Mouse (Mus musculus): ENCODE measurements around the gene Vsig10. TPM values are rescaled to one million over a fixed set of nuclear protein-coding genes. Genes with fewer than 3 reads are reported as not detected.

Gene Vsig10
- 1.4 and 2.0 TPM in 2 replicates for polyA plus RNA-seq (2014; fragmentation: Nextera tagmentation; extraction: Ambion mirVana)

- no peaks in the 10 kb centered on the region for H3K36me3 ChIP-seq (ENCODE audit: control insufficient read depth, insufficient read depth, low read length)
- peaks cover 14% of the 10 kb centered on the region for H3K27me3 ChIP-seq (ENCODE audit: control insufficient read depth, insufficient read depth, low read length)
- H3K4me3 ChIP-seq (ENCODE audit: low read depth, low read length), result peak within 1 kb of the TSS; percentile 70
- H3K27ac ChIP-seq (ENCODE audit: low read depth, low read length), result no peak within 1 kb of the TSS
- H3K9me3 ChIP-seq (ENCODE audit: control insufficient read depth, low read length), result no peaks in the 10 kb centered on the region
- WGBS, result under 1% methylated on average over 73 of the region's 81 CpGs
- peaks cover 5% of the 10 kb centered on the region; the same call in 1 of the 2 replicates for H3K4me1 ChIP-seq (ENCODE audit: control insufficient read depth, insufficient read depth, low read length)
- ATAC-seq (ENCODE audit: insufficient read depth, low FRiP score, low TSS enrichment), result peak; percentile 75
- peak; percentile 77 for DNase-seq (ENCODE audit: low spot score)
- peak within 1 kb of the TSS; percentile 78 for H3K9ac ChIP-seq (ENCODE audit: low read length)
- H3K4me2 ChIP-seq (ENCODE audit: low read depth), result peak within 1 kb of the TSS; percentile 98
These were observed at the start of gene Vsig10 for GRCm38 (mm10) chr5:117318741-117319629. Gene Vsig10 (plus strand): TSS chr5:117319083.

DNA sequence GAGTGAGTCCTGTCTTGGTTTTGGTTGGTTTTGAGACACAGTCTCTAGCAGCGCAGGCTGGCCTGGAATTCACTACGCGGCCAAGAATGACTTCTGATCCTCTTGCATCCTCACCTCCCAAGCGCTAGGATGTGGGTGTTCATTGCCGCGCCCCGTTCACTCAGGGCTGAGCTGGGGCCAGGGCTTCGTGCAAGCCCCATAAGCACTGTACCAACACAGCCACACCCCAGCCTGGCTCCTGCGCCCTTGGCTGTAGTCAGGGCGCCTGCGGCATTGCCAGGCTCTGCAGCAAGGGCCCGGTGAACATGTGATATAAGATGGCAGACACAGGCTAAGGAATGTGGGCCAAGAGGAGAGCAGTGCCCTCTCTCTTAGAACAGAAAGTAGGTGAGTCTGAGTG, 49.5 kb upstream of the Vsig10 start:
- H3K27ac ChIP-seq (ENCODE audit: low read depth, low read length), result no peak overlapping the region
- H3K4me2 ChIP-seq (ENCODE audit: low read depth), result no peak overlapping the region
- H3K9me3 ChIP-seq (ENCODE audit: control insufficient read depth, low read length), result no peaks in the 10 kb centered on the region
- H3K27me3 ChIP-seq (ENCODE audit: control insufficient read depth, insufficient read depth, low read length), result no peaks in the 10 kb centered on the region
- no peak for ATAC-seq (ENCODE audit: insufficient read depth, low FRiP score, low TSS enrichment)
- H3K9ac ChIP-seq (ENCODE audit: low read length), result no peak overlapping the region
- DNase-seq (ENCODE audit: low spot score), result no peak
- no peak overlapping the region for H3K4me3 ChIP-seq (ENCODE audit: low read depth, low read length)
- no peaks in the 10 kb centered on the region for H3K4me1 ChIP-seq (ENCODE audit: control insufficient read depth, insufficient read depth, low read length)
- 96% methylated on average over 12 of the region's 12 CpGs for WGBS
- no peaks in the 10 kb centered on the region for H3K36me3 ChIP-seq (ENCODE audit: control insufficient read depth, insufficient read depth, low read length)

DNA sequence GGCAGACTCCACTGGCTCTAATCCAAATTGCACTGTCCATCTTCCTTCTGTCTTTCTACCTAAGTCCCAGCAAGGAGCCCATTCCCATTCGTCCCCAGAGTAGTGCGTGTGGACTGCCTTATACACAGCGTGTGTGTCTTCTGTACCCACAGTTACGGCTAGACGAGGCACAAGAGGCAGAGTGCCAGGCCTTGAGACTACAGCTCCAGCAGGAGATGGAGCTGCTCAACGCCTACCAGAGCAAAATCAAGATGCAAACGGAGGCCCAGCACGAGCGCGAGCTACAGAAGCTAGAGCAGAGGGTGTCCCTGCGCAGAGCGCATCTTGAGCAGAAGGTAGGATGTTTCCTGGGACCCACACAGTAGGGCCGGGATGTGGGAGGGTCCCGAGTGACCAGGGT, 46.9 kb upstream of the Vsig10 start:
- H3K9ac ChIP-seq (ENCODE audit: low read length), result no peak overlapping the region
- H3K4me2 ChIP-seq (ENCODE audit: low read depth), result no peak overlapping the region
- no peaks in the 10 kb centered on the region for H3K4me1 ChIP-seq (ENCODE audit: control insufficient read depth, insufficient read depth, low read length)
- no peaks in the 10 kb centered on the region for H3K36me3 ChIP-seq (ENCODE audit: control insufficient read depth, insufficient read depth, low read length)
- no peaks in the 10 kb centered on the region for H3K27me3 ChIP-seq (ENCODE audit: control insufficient read depth, insufficient read depth, low read length)
- 90% methylated on average over 14 of the region's 14 CpGs for WGBS
- DNase-seq (ENCODE audit: low spot score), result no peak
- H3K9me3 ChIP-seq (ENCODE audit: control insufficient read depth, low read length), result no peaks in the 10 kb centered on the region
- no peak for ATAC-seq (ENCODE audit: insufficient read depth, low FRiP score, low TSS enrichment)
- H3K4me3 ChIP-seq (ENCODE audit: low read depth, low read length), result no peak overlapping the region
- H3K27ac ChIP-seq (ENCODE audit: low read depth, low read length), result no peak overlapping the region

DNA sequence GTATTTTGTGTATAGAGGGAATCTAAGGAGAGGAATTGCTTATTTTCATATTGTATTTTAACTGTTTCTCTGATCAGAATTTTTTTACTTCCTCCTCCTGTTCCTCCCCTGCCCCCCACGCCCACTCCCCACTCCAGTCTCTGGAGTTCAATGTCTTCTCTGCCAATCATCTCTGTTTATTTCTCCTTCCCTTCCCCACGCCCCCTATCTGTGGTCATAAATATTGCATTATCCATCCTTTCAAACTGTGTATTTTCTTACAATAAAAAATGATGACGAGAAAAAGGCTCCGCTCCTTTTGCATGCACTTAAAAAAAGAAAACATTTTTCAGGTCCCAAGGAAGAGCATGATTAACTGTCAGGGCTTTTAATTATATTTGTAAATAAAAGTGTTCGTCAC, 44.1 kb upstream of the Vsig10 start:
- H3K27me3 ChIP-seq (ENCODE audit: control insufficient read depth, insufficient read depth, low read length), result no peaks in the 10 kb centered on the region
- ATAC-seq (ENCODE audit: insufficient read depth, low FRiP score, low TSS enrichment) (no peak), DNase-seq (ENCODE audit: low spot score) (no peak)
- no peak overlapping the region for H3K9ac ChIP-seq (ENCODE audit: low read length)
- 72% methylated on average over 5 of the region's 5 CpGs for WGBS
- H3K4me2 ChIP-seq (ENCODE audit: low read depth), result no peak overlapping the region
- H3K36me3 ChIP-seq (ENCODE audit: control insufficient read depth, insufficient read depth, low read length), result no peaks in the 10 kb centered on the region
- no peaks in the 10 kb centered on the region for H3K9me3 ChIP-seq (ENCODE audit: control insufficient read depth, low read length)
- no peaks in the 10 kb centered on the region for H3K4me1 ChIP-seq (ENCODE audit: control insufficient read depth, insufficient read depth, low read length)
- no peak overlapping the region for H3K4me3 ChIP-seq (ENCODE audit: low read depth, low read length)
- no peak overlapping the region for H3K27ac ChIP-seq (ENCODE audit: low read depth, low read length)

GRCm38 (mm10) chr5:117277784-117278183, 41.1 kb upstream of the Vsig10 start:
- no peaks in the 10 kb centered on the region for H3K9me3 ChIP-seq (ENCODE audit: control insufficient read depth, low read length)
- ATAC-seq (ENCODE audit: insufficient read depth, low FRiP score, low TSS enrichment) (no peak), DNase-seq (ENCODE audit: low spot score) (no peak)
- no peak overlapping the region for H3K4me3 ChIP-seq (ENCODE audit: low read depth, low read length)
- no peaks in the 10 kb centered on the region for H3K27me3 ChIP-seq (ENCODE audit: control insufficient read depth, insufficient read depth, low read length)
- H3K4me2 ChIP-seq (ENCODE audit: low read depth), result no peak overlapping the region
- H3K27ac ChIP-seq (ENCODE audit: low read depth, low read length), result no peak overlapping the region
- no peak overlapping the region for H3K9ac ChIP-seq (ENCODE audit: low read length)
- peaks cover 3% of the 10 kb centered on the region; the same call in 1 of the 2 replicates for H3K36me3 ChIP-seq (ENCODE audit: control insufficient read depth, insufficient read depth, low read length)
- WGBS, result 96% methylated on average over 6 of the region's 6 CpGs
- H3K4me1 ChIP-seq (ENCODE audit: control insufficient read depth, insufficient read depth, low read length), result no peaks in the 10 kb centered on the region

DNA sequence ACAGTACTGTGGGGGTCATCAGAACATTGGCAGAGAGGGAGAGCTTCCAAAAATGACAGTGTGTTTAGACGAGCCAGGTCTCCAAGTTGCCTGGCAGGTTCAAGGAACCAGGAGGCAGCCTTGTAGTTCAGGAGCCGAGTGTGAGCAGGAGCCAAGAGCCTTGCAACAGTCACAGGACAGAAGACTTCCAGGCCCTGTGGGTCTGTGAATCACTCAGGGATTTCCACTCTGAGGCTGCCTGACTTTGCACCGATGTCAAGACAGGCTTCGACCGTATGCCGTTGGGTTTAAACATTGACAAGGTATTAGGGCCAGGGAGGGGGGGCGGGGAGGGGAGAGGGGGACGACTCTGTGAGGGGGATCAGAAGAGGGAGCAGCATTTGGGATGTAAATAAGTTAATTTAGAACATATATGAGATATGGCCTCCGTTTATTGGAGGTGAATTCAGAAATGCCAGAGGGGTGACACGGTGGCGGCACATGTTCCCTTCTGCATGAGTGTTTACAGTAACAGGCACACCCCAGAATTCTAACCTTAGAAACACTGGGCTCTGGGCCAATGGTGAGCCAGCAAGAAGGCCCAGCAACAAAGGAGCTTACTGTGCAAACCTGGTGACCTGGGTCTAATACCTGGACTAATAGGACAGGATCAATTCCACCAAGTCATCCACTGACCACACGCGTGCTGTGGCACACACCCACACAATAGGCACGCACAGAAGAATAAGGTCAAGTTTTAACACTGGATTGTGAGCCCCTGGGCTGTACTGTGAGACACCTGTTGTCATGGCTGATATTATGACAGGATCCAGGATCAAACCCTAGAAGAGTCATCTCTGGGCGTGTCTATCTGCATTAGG, 39.8 kb upstream of the Vsig10 start:
- Histone ChIP-seq H3K27me3 (ENCODE audit: control insufficient read depth, insufficient read depth, low read length) (no peaks in the 10 kb centered on the region), H3K9me3 (ENCODE audit: control insufficient read depth, low read length) (no peaks in the 10 kb centered on the region), H3K27ac (ENCODE audit: low read depth, low read length) (no peak overlapping the region), H3K36me3 (ENCODE audit: control insufficient read depth, insufficient read depth, low read length) (peaks cover 4% of the 10 kb centered on the region; the same call in 1 of the 2 replicates), H3K4me3 (ENCODE audit: low read depth, low read length) (no peak overlapping the region), H3K4me1 (ENCODE audit: control insufficient read depth, insufficient read depth, low read length) (no peaks in the 10 kb centered on the region), H3K4me2 (ENCODE audit: low read depth) (no peak overlapping the region), H3K9ac (ENCODE audit: low read length) (no peak overlapping the region)
- DNase-seq (ENCODE audit: low spot score) (no peak), ATAC-seq (ENCODE audit: insufficient read depth, low FRiP score, low TSS enrichment) (no peak)
- 94% methylated on average over 15 of the region's 15 CpGs for WGBS

DNA sequence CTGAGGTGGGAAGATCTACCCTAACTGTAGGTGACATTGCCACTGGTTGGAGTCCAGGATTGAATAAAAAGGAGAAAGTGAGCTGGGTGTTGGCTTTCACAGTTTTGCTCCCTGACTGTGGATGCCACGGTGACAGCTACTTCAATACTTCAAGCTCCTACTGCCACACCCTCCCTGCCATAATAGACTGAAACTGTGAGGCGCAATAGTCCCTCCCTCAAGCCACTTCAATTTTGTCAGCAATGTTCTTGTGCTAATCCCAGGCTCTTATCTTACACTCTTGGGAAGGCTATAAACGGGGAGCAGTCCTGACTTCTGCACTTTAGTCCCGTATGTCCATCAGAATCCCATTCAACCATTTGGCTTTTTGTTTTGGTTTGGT, 39.2 kb upstream of the Vsig10 start:
- Histone ChIP-seq H3K4me2 (ENCODE audit: low read depth) (no peak overlapping the region), H3K27ac (ENCODE audit: low read depth, low read length) (no peak overlapping the region), H3K4me3 (ENCODE audit: low read depth, low read length) (no peak overlapping the region), H3K9ac (ENCODE audit: low read length) (no peak overlapping the region), H3K9me3 (ENCODE audit: control insufficient read depth, low read length) (no peaks in the 10 kb centered on the region), H3K27me3 (ENCODE audit: control insufficient read depth, insufficient read depth, low read length) (no peaks in the 10 kb centered on the region), H3K36me3 (ENCODE audit: control insufficient read depth, insufficient read depth, low read length) (peaks cover 6% of the 10 kb centered on the region; the same call in 1 of the 2 replicates), H3K4me1 (ENCODE audit: control insufficient read depth, insufficient read depth, low read length) (no peaks in the 10 kb centered on the region)
- WGBS, result 78% methylated on average over 4 of the region's 4 CpGs
- ATAC-seq (ENCODE audit: insufficient read depth, low FRiP score, low TSS enrichment) (no peak), DNase-seq (ENCODE audit: low spot score) (no peak)

- no peaks in the 10 kb centered on the region for H3K9me3 ChIP-seq (ENCODE audit: control insufficient read depth, low read length)
These were observed 37.3 kb upstream of the Vsig10 start for GRCm38 (mm10) chr5:117281536-117281935.

More at GRCm38 (mm10) chr5:117281536-117281935, 37.3 kb upstream of the Vsig10 start:
- Histone ChIP-seq H3K4me2 (ENCODE audit: low read depth) (no peak overlapping the region), H3K27me3 (ENCODE audit: control insufficient read depth, insufficient read depth, low read length) (no peaks in the 10 kb centered on the region), H3K4me1 (ENCODE audit: control insufficient read depth, insufficient read depth, low read length) (peaks cover 9% of the 10 kb centered on the region), H3K36me3 (ENCODE audit: control insufficient read depth, insufficient read depth, low read length) (peaks cover 6% of the 10 kb centered on the region; the same call in 1 of the 2 replicates), H3K27ac (ENCODE audit: low read depth, low read length) (no peak overlapping the region), H3K4me3 (ENCODE audit: low read depth, low read length) (no peak overlapping the region), H3K9ac (ENCODE audit: low read length) (no peak overlapping the region)
- WGBS, result 92% methylated on average over 10 of the region's 10 CpGs
- ATAC-seq (ENCODE audit: insufficient read depth, low FRiP score, low TSS enrichment) (no peak), DNase-seq (ENCODE audit: low spot score) (no peak)
